Mouse (Mus musculus) limb, embryonic 14.5 days (tissue): ENCODE measurements at regions not wholly inside any gene's neighbourhood (a gene's known extent, or its start where the extent isn't known, plus 50 kb on each side); places are given as distances from the start of the nearest gene placed in this dataset.
A peak's percentile ranks its signal among the peaks of the same experiment; 100 is the strongest.

ENCODE experiments used
- ATAC-seq: fragments of 200-750 bp; cut with Nextera tagmentation; 2 replicates; pipeline ENCODE4 v1.8.0; 2017; ENCODE audit warnings: low read depth, moderate number of reproducible peaks, moderate TSS enrichment; ENCODE audit not compliant: low FRiP score
- DNase-seq: peaks from one replicate; pipeline ENCODE4 v3.0.0-alpha.2; 2015; ENCODE audit warnings: low spot score
- H3K27ac ChIP-seq: fragments of 300-500 bp; sonication (generic); replicated peaks from 2 replicates; pipeline ENCODE4 v1.5.1; 2014; ENCODE audit warnings: low read depth, mild to moderate bottlenecking, low read length, moderate library complexity, mixed read lengths
- H3K27me3 ChIP-seq: fragments of 300-500 bp; sonication (generic); 2 replicates; pipeline ENCODE4 v1.6.1; 2014; ENCODE audit warnings: low read length, mixed read lengths; ENCODE audit not compliant: control insufficient read depth, insufficient read depth
- H3K36me3 ChIP-seq: fragments of 300-500 bp; sonication (generic); 2 replicates; pipeline ENCODE4 v1.6.1; 2014; ENCODE audit warnings: mild to moderate bottlenecking, low read length, moderate library complexity, mixed read lengths; ENCODE audit not compliant: control insufficient read depth, insufficient read depth
- H3K4me1 ChIP-seq: fragments of 300-500 bp; sonication (generic); 2 replicates; pipeline ENCODE4 v1.6.1; 2014; ENCODE audit warnings: antibody characterized with exemption, low read length, mixed read lengths; ENCODE audit not compliant: control insufficient read depth, insufficient read depth
- H3K4me2 ChIP-seq: fragments of 300-500 bp; sonication (generic); replicated peaks from 2 replicates; pipeline ENCODE4 v1.6.1; 2014; ENCODE audit warnings: low read depth, mild to moderate bottlenecking, low read length, moderate library complexity; ENCODE audit not compliant: severe bottlenecking
- H3K4me3 ChIP-seq: fragments of 300-500 bp; sonication (generic); replicated peaks from 2 replicates; pipeline ENCODE4 v1.5.1; 2014; ENCODE audit warnings: low read length
- H3K9ac ChIP-seq: fragments of 300-500 bp; sonication (generic); 2 replicates; pipeline ENCODE4 v1.6.1; 2014; ENCODE audit warnings: mild to moderate bottlenecking, low read depth, low read length, moderate library complexity; ENCODE audit not compliant: severe bottlenecking
- H3K9me3 ChIP-seq: fragments of 300-500 bp; sonication (generic); 2 replicates; pipeline ENCODE4 v1.6.1; 2016; ENCODE audit warnings: low read length; ENCODE audit not compliant: control insufficient read depth
- POLR2A ChIP-seq: fragments of 200-500 bp; IDR thresholded peaks from 2 replicates; pipeline ENCODE4 v1.8.0; 2012; ENCODE audit warnings: inconsistent platforms, mild to moderate bottlenecking, moderate library complexity, borderline replicate concordance; ENCODE audit not compliant: insufficient read depth, insufficient read length; ENCODE audit errors: extremely low read depth
- WGBS: fragments of 180-500 bp; shearing (Covaris S2); extraction: QIAGEN DNeasy Blood & Tissue Kit; methylation state at CpG from one replicate; pipeline ENCODE4 v1.1.7; 2014; 5-methylcytosine and 5-hydroxymethylcytosine counted together

GRCm38 (mm10) chr12:46197482-46198101 lies 621.1 kb downstream of the Nova1 start:
- no peak for TF ChIP-seq POLR2A
- ATAC-seq: no peak
- Histone ChIP-seq H3K9me3 (no peaks in the 10 kb centered on the region), H3K9ac (no peak overlapping the region), H3K4me3 (no peak overlapping the region), H3K27me3 (no peaks in the 10 kb centered on the region), H3K36me3 (no peaks in the 10 kb centered on the region), H3K27ac (no peak overlapping the region), H3K4me1 (no peaks in the 10 kb centered on the region; the same call in 1 of the 2 replicates), H3K4me2 (no peak overlapping the region)
- peak; percentile 10 for DNase-seq
- WGBS: 49% methylated on average over 2 of the region's 2 CpGs

- no peaks in the 10 kb centered on the region; the same call in 1 of the 2 replicates for H3K4me1 ChIP-seq
- no peaks in the 10 kb centered on the region for H3K36me3 ChIP-seq
- no peak overlapping the region for H3K9ac ChIP-seq
- H3K9me3 ChIP-seq: no peaks in the 10 kb centered on the region
- 90% methylated on average over 1 of the region's 1 CpGs for WGBS
- no peak for DNase-seq
- no peaks in the 10 kb centered on the region for H3K27me3 ChIP-seq
- no peak overlapping the region for H3K4me2 ChIP-seq
- H3K4me3 ChIP-seq: no peak overlapping the region
- no peak for TF ChIP-seq POLR2A
- no peak overlapping the region for H3K27ac ChIP-seq
- ATAC-seq: no peak
Measured at GRCm38 (mm10) chr12:46194173-46194572, 624.6 kb downstream of the Nova1 start.
